11 mouse cellular contexts compared by ENCODE assay signal in the genomic region with DNA sequence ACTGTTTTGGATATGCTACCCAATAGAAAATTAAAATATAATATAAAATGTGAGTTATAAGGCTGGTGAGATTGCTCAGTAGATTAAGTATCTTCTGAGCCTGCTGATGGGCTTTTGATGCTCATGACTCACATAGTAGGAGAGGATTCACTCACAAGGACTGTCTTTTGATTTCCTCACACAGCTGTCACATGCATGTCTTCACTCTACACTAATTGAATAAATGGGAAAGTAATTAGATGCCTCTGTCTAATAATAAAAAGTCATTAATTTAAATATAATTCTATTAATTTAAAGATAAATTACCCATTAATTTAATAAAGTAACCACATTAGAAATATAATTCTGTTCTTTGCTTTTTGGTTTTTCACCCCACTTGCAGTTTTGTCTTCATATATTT.
"Had no signal": no experiment of that assay in that cellular context is flagged by ENCODE, and none has a peak within 500 bp of the region (broad histone marks: within the 10 kb centered on the region; RNA-seq: fewer than 3 reads in every experiment).

No protein-coding gene starts in this region.

- DNase-seq: right cerebral cortex, adult 18-20 months; right cerebral cortex, postnatal 14 days; right cerebral cortex, postnatal 25 days; right cerebral cortex, postnatal 4 days; spleen, adult 18-20 months; thymus, adult 18-20 months; thymus, adult 2 months; thymus, postnatal 14 days; thymus, postnatal 25 days; thymus, postnatal 36 days; thymus, postnatal 4 days had no signal
